Mouse (Mus musculus) CH12.LX (cell line): ENCODE measurements around the gene Lama5.

ENCODE experiments used
- CTCF ChIP-seq, 2 experiments: IDR thresholded peaks in 1 of 2; conservative IDR thresholded peaks in 1 of 2; 2 replicates each; pipeline ENCODE4 v1.5.1; 2011 to 2012; ENCODE audit warnings: low read depth in 2 of 2, low read length in 2 of 2, improper control_type of control experiment in 1 of 2, inconsistent platforms in 1 of 2, mild to moderate bottlenecking in 1 of 2, moderate library complexity in 1 of 2
- MAFK ChIP-seq: IDR thresholded peaks from 2 replicates; pipeline ENCODE4 v1.6.1; 2011; ENCODE audit warnings: low read length, improper control_type of control experiment; ENCODE audit not compliant: insufficient replicate concordance
- MEF2A ChIP-seq: IDR thresholded peaks from 2 replicates; pipeline ENCODE4 v1.6.1; 2014; ENCODE audit warnings: low read depth, mild to moderate bottlenecking, inconsistent platforms, low read length, improper control_type of control experiment, borderline replicate concordance
- ZNF384 ChIP-seq: IDR thresholded peaks from 2 replicates; pipeline ENCODE4 v1.6.1; 2012; ENCODE audit warnings: low read depth, low read length, improper control_type of control experiment, inconsistent platforms

- TF ChIP-seq MEF2A (no peak), CTCF (conservative IDR thresholded peaks at IDR 0.05 in 1 of 2, IDR thresholded peaks at IDR 0.05 in 1 of 2; ENCODE audit: low read depth in 2 of 2, low read length in 2 of 2) (no peak), MAFK (no peak), ZNF384 (no peak)
Measured at GRCm38 (mm10) chr2:180200681-180201080, 25.0 kb downstream of the Lama5 start.
